Mouse (Mus musculus) cortical plate, adult 2 months (tissue): ENCODE measurements around the gene Dtx2. TPM values are rescaled to one million over a fixed set of nuclear protein-coding genes. Genes with fewer than 3 reads are reported as not detected.

Experiments used
- H3K27ac ChIP-seq: fragments of 200-500 bp; 2 replicates; pipeline ENCODE4 v1.5.1; 2012; ENCODE audit warnings: low read length, control low read depth, inconsistent platforms; ENCODE audit not compliant: insufficient read depth
- H3K4me1 ChIP-seq: fragments of 200-500 bp; 2 replicates; pipeline ENCODE4 v1.6.1; 2011; ENCODE audit warnings: low read length; ENCODE audit not compliant: control insufficient read depth, insufficient read depth
- H3K4me3 ChIP-seq: fragments of 200-500 bp; 2 replicates; pipeline ENCODE4 v1.5.1; 2011; ENCODE audit warnings: mild to moderate bottlenecking, low read length, control low read depth; ENCODE audit not compliant: insufficient read depth
- CTCF ChIP-seq: fragments of 200-500 bp; IDR thresholded peaks from 2 replicates; pipeline ENCODE4 v1.5.1; 2011; ENCODE audit warnings: mild to moderate bottlenecking, control low read depth, low read length; ENCODE audit not compliant: insufficient read depth; ENCODE audit errors: extremely low read depth
- POLR2A ChIP-seq: fragments of 200-500 bp; IDR thresholded peaks from 2 replicates; pipeline ENCODE4 v1.6.1; 2011; ENCODE audit warnings: mild to moderate bottlenecking, low read length, control low read depth; ENCODE audit not compliant: insufficient read depth; ENCODE audit errors: extremely low read depth
- polyA plus RNA-seq: library from polyadenylated mRNA; depleted of rRNA; stranded (reverse); fragments of >200 nt; gene quantifications from 2 replicates; pipeline ENCODE4 v1.2.3, GENCODE M21; 2012

Gene Dtx2
- polyA plus RNA-seq, 1 experiment = 9.6 TPM

- TF ChIP-seq POLR2A (no peak), CTCF (no peak)
- peak overlapping the region; percentile 68; the same call in 1 of the 2 replicates for H3K4me3 ChIP-seq
- H3K27ac ChIP-seq = no peak overlapping the region
- H3K4me1 ChIP-seq = no peaks in the 10 kb centered on the region; the same call in 1 of the 2 replicates
These were observed 270 bp upstream of the Dtx2 start for GRCm38 (mm10) chr5:135994335-135994724.

- no peak overlapping the region for H3K27ac ChIP-seq
- peaks cover 1% of the 10 kb centered on the region for H3K4me1 ChIP-seq
- TF ChIP-seq CTCF (no peak), POLR2A (no peak)
- H3K4me3 ChIP-seq = no peak overlapping the region
These were observed 1.6 kb downstream of the Dtx2 start for GRCm38 (mm10) chr5:135996162-135996561.

- TF ChIP-seq POLR2A (no peak), CTCF (no peak)
These were observed 6.6 kb downstream of the Dtx2 start for GRCm38 (mm10) chr5:136001222-136001621.

GRCm38 (mm10) chr5:136002325-136002724 lies 7.7 kb downstream of the Dtx2 start:
- peaks cover 1% of the 10 kb centered on the region; the same call in 1 of the 2 replicates for H3K4me1 ChIP-seq
- no peak overlapping the region for H3K27ac ChIP-seq
- H3K4me3 ChIP-seq = no peak overlapping the region
- TF ChIP-seq CTCF (no peak), POLR2A (no peak)

More at GRCm38 (mm10) chr5:136001222-136001621, 6.6 kb downstream of the Dtx2 start:
- Histone ChIP-seq H3K27ac (no peak overlapping the region), H3K4me1 (peaks cover 1% of the 10 kb centered on the region; the same call in 1 of the 2 replicates), H3K4me3 (no peak overlapping the region)

- no peak overlapping the region for H3K27ac ChIP-seq
- no peak for TF ChIP-seq CTCF
- peaks cover 1% of the 10 kb centered on the region; the same call in 1 of the 2 replicates for H3K4me1 ChIP-seq
- H3K4me3 ChIP-seq = no peak overlapping the region
These were observed 8.2 kb downstream of the Dtx2 start for GRCm38 (mm10) chr5:136002751-136003151.

GRCm38 (mm10) chr5:136004537-136004936 lies 9.9 kb downstream of the Dtx2 start:
- Histone ChIP-seq H3K27ac (no peak overlapping the region), H3K4me1 (peaks cover 1% of the 10 kb centered on the region; the same call in 1 of the 2 replicates), H3K4me3 (no peak overlapping the region)
- TF ChIP-seq CTCF (no peak), POLR2A (no peak)

GRCm38 (mm10) chr5:136007745-136008144 lies 13.1 kb downstream of the Dtx2 start:
- Histone ChIP-seq H3K27ac (no peak overlapping the region), H3K4me3 (no peak overlapping the region), H3K4me1 (no peaks in the 10 kb centered on the region)
- TF ChIP-seq POLR2A (no peak), CTCF (no peak)

- TF ChIP-seq POLR2A (no peak), CTCF (no peak)
- Histone ChIP-seq H3K4me1 (no peaks in the 10 kb centered on the region; the same call in 1 of the 2 replicates), H3K4me3 (no peak overlapping the region), H3K27ac (no peak overlapping the region)
These were observed 20.3 kb downstream of the Dtx2 start for GRCm38 (mm10) chr5:136014877-136015276.

GRCm38 (mm10) chr5:136015586-136015985 lies 21.0 kb downstream of the Dtx2 start:
- TF ChIP-seq POLR2A (no peak), CTCF (no peak)
- Histone ChIP-seq H3K4me1 (no peaks in the 10 kb centered on the region; the same call in 1 of the 2 replicates), H3K4me3 (no peak overlapping the region), H3K27ac (no peak overlapping the region)

- TF ChIP-seq POLR2A (no peak), CTCF (no peak)
- Histone ChIP-seq H3K27ac (no peak overlapping the region), H3K4me1 (no peaks in the 10 kb centered on the region; the same call in 1 of the 2 replicates), H3K4me3 (no peak overlapping the region)
These were observed 21.6 kb downstream of the Dtx2 start for GRCm38 (mm10) chr5:136016014-136016876.
